Mouse (Mus musculus) intestine, postnatal 0 days (tissue): ENCODE measurements at regions not wholly inside any gene's neighbourhood (a gene's known extent, or its start where the extent isn't known, plus 50 kb on each side); places are given as distances from the start of the nearest gene placed in this dataset.

Experiments used
- ATAC-seq: fragments of 200-750 bp; cut with Nextera tagmentation; 2 replicates; pipeline ENCODE4 v1.8.0; 2017; ENCODE audit warnings: mild to moderate bottlenecking, moderate TSS enrichment, moderate library complexity
- H3K27ac ChIP-seq: fragments of 300-500 bp; sonication (generic); 2 replicates; pipeline ENCODE4 v1.5.1; 2014; ENCODE audit warnings: mild to moderate bottlenecking, low read depth, low read length, moderate library complexity
- H3K27me3 ChIP-seq: fragments of 300-500 bp; sonication (generic); replicated peaks from 2 replicates; pipeline ENCODE4 v1.6.1; 2014; ENCODE audit warnings: low read length, mixed read lengths; ENCODE audit not compliant: control insufficient read depth, insufficient read depth
- H3K36me3 ChIP-seq: fragments of 300-500 bp; sonication (generic); 2 replicates; pipeline ENCODE4 v1.6.1; 2014; ENCODE audit warnings: mild to moderate bottlenecking, moderate library complexity; ENCODE audit not compliant: control insufficient read depth, insufficient read depth
- H3K4me1 ChIP-seq: fragments of 300-500 bp; sonication (generic); replicated peaks from 2 replicates; pipeline ENCODE4 v1.6.1; 2014; ENCODE audit warnings: antibody characterized with exemption, low read length, mixed read lengths; ENCODE audit not compliant: control insufficient read depth, insufficient read depth
- H3K4me2 ChIP-seq: fragments of 300-500 bp; sonication (generic); replicated peaks from 2 replicates; pipeline ENCODE4 v1.6.1; 2014; ENCODE audit warnings: low read depth, mild to moderate bottlenecking, moderate library complexity
- H3K4me3 ChIP-seq: fragments of 300-500 bp; sonication (generic); 2 replicates; pipeline ENCODE4 v1.5.1; 2014; ENCODE audit warnings: low read depth, low read length
- H3K9ac ChIP-seq: fragments of 300-500 bp; sonication (generic); 2 replicates; pipeline ENCODE4 v1.6.1; 2014; ENCODE audit warnings: mild to moderate bottlenecking, low read depth, low read length
- H3K9me3 ChIP-seq: fragments of 300-500 bp; sonication (generic); 2 replicates; pipeline ENCODE4 v1.6.1; 2016; ENCODE audit warnings: mixed run types; ENCODE audit not compliant: control insufficient read depth
- CTCF ChIP-seq: sonication (generic); IDR thresholded peaks from 2 replicates; pipeline ENCODE4 v1.5.1; 2016; ENCODE audit warnings: low read depth, mild to moderate bottlenecking, control low read depth, antibody characterized with exemption, moderate library complexity
- WGBS: fragments of 180-500 bp; shearing (Covaris S2); extraction: QIAGEN DNeasy Blood & Tissue Kit; methylation state at CpG from one replicate; pipeline ENCODE4 v1.1.7; 2014; 5-methylcytosine and 5-hydroxymethylcytosine counted together

GRCm38 (mm10) chr12:15611847-15612580, 204.7 kb downstream of the Trib2 start:
- Histone ChIP-seq H3K27me3 (no peaks in the 10 kb centered on the region), H3K9ac (no peak overlapping the region), H3K4me3 (no peak overlapping the region), H3K9me3 (no peaks in the 10 kb centered on the region), H3K4me2 (no peak overlapping the region), H3K36me3 (no peaks in the 10 kb centered on the region), H3K27ac (no peak overlapping the region), H3K4me1 (no peaks in the 10 kb centered on the region)
- WGBS: 68% methylated on average over 5 of the region's 5 CpGs
- no peak for ATAC-seq
- no peak for TF ChIP-seq CTCF

GRCm38 (mm10) chr12:15607091-15607490, 209.6 kb downstream of the Trib2 start:
- 87% methylated on average over 1 of the region's 1 CpGs for WGBS

GRCm38 (mm10) chr12:15606095-15606494, 210.6 kb downstream of the Trib2 start:
- H3K4me2 ChIP-seq: no peak overlapping the region
- no peaks in the 10 kb centered on the region for H3K36me3 ChIP-seq
- H3K4me3 ChIP-seq: no peak overlapping the region
- WGBS: 52% methylated on average over 4 of the region's 4 CpGs
- ATAC-seq: no peak
- no peak overlapping the region for H3K27ac ChIP-seq
- H3K4me1 ChIP-seq: no peaks in the 10 kb centered on the region
- no peaks in the 10 kb centered on the region for H3K27me3 ChIP-seq
- no peaks in the 10 kb centered on the region for H3K9me3 ChIP-seq
- peak; percentile 79 for TF ChIP-seq CTCF
- no peak overlapping the region for H3K9ac ChIP-seq

More at GRCm38 (mm10) chr12:15607091-15607490, 209.6 kb downstream of the Trib2 start:
- Histone ChIP-seq H3K4me1 (no peaks in the 10 kb centered on the region), H3K9me3 (no peaks in the 10 kb centered on the region), H3K27ac (no peak overlapping the region), H3K4me3 (no peak overlapping the region), H3K27me3 (no peaks in the 10 kb centered on the region), H3K9ac (no peak overlapping the region), H3K4me2 (no peak overlapping the region), H3K36me3 (no peaks in the 10 kb centered on the region)
- no peak for TF ChIP-seq CTCF
- no peak for ATAC-seq

- no peak overlapping the region for H3K27ac ChIP-seq
- no peak for ATAC-seq
- 88% methylated on average over 1 of the region's 1 CpGs for WGBS
- TF ChIP-seq CTCF: peak; percentile 16; the same call in 1 of the 2 replicates
- no peaks in the 10 kb centered on the region for H3K27me3 ChIP-seq
- H3K4me3 ChIP-seq: no peak overlapping the region
- H3K9me3 ChIP-seq: no peaks in the 10 kb centered on the region
- H3K36me3 ChIP-seq: no peaks in the 10 kb centered on the region
- no peak overlapping the region for H3K9ac ChIP-seq
- H3K4me1 ChIP-seq: no peaks in the 10 kb centered on the region
- no peak overlapping the region for H3K4me2 ChIP-seq
Observed at GRCm38 (mm10) chr12:15604630-15605029, 212.1 kb downstream of the Trib2 start.

GRCm38 (mm10) chr12:15603885-15604284, 212.8 kb downstream of the Trib2 start:
- Histone ChIP-seq H3K9me3 (no peaks in the 10 kb centered on the region), H3K4me2 (no peak overlapping the region), H3K27me3 (no peaks in the 10 kb centered on the region), H3K4me3 (no peak overlapping the region), H3K36me3 (no peaks in the 10 kb centered on the region), H3K9ac (no peak overlapping the region), H3K27ac (no peak overlapping the region), H3K4me1 (no peaks in the 10 kb centered on the region)
- no peak for ATAC-seq
- no peak for TF ChIP-seq CTCF
- 74% methylated on average over 5 of the region's 5 CpGs for WGBS

- no peak overlapping the region for H3K4me2 ChIP-seq
- H3K9ac ChIP-seq: no peak overlapping the region
- H3K36me3 ChIP-seq: no peaks in the 10 kb centered on the region
- ATAC-seq: no peak
- no peaks in the 10 kb centered on the region for H3K27me3 ChIP-seq
- TF ChIP-seq CTCF: no peak
- no peak overlapping the region for H3K27ac ChIP-seq
- 70% methylated on average over 5 of the region's 5 CpGs for WGBS
- no peaks in the 10 kb centered on the region for H3K9me3 ChIP-seq
- H3K4me3 ChIP-seq: no peak overlapping the region
- H3K4me1 ChIP-seq: no peaks in the 10 kb centered on the region
Observed at GRCm38 (mm10) chr12:15603319-15603718, 213.4 kb downstream of the Trib2 start.
